Mouse (Mus musculus): Measurements from ENCODE around the gene G430095P16Rik. TPM values are rescaled to one million over a fixed set of nuclear protein-coding genes. Genes with fewer than 3 reads are reported as not detected.

The G430095P16Rik gene
- polyA plus RNA-seq, 1 experiment from 2014 or later, result 1.1 TPM

DNA sequence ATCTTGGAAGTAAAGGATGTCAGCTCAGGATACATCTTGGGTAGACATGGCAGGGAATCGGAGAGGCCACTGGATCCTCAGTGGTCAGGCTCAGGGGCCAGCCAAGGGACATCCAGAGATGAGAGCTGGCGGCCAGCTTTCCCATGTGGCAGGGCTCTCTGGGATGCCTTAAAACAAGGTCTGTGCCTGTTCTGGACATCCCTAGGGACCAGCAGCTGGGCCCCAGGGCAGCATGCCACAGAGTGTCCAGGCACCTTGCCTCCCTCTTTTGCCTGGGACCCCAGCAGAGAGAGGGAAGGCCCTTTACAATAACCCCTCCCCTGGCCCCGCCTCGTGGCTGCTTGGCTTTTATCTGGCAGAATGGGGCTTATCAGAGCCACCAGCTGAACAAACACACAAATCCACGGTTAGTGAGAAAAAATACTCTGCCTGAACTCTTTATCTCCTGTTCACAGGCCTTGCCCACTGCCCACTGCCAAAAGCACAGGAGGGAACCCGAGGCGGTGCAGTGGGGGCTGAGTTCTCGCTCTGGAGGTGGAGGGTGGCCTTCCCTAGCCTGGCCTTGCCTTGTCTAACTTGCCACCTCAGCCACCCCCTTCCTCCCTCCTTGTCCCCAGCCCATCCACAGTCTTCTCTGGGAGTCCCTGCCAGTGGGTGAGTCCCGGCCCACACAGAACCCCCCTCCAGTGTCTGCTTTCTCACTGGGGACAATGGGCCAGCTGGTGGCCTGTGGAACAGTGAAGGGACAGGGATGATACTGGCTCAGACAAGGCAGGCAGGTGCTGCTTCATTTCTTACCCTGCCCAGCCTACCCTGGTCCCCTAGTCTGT is 7.9 kb downstream of the G430095P16Rik start:
- 28% methylated on average over 9 of the region's 9 CpGs for WGBS
- peaks cover 56% of the 10 kb centered on the region for H3K4me1 ChIP-seq

GRCm38 (mm10) chr8:84731371-84732177 is 8.8 kb downstream of the G430095P16Rik start:
- H3K9me3 ChIP-seq (replicated peaks), result no peaks in the 10 kb centered on the region
- H3K27me3 ChIP-seq (ENCODE audit: low read depth, poor library complexity, severe bottlenecking), result peaks cover 100% of the 10 kb centered on the region
- H3K27ac ChIP-seq (replicated peaks), result peak overlapping the region; percentile 82
- WGBS, result 71% methylated on average over 11 of the region's 11 CpGs
- H3K4me1 ChIP-seq, result peaks cover 53% of the 10 kb centered on the region
- no peaks in the 10 kb centered on the region for H3K36me3 ChIP-seq
- H3K4me3 ChIP-seq, result no peak overlapping the region
- DNase-seq (ENCODE audit: low spot score), result no peak

More for the DNA sequence above, 7.9 kb downstream of the G430095P16Rik start:
- Histone ChIP-seq H3K36me3 (no peaks in the 10 kb centered on the region), H3K4me3 (0 out of 2 replicates have a peak overlapping the region, but pooled peaks have one; percentile 16), H3K27me3 (ENCODE audit: low read depth, poor library complexity, severe bottlenecking) (peaks cover 100% of the 10 kb centered on the region), H3K9me3 (replicated peaks) (no peaks in the 10 kb centered on the region), H3K27ac (replicated peaks) (peak overlapping the region; percentile 82)
- no peak for DNase-seq (ENCODE audit: low spot score)

GRCm38 (mm10) chr8:84732545-84732944 is 9.7 kb downstream of the G430095P16Rik start:
- H3K36me3 ChIP-seq, result no peaks in the 10 kb centered on the region
- no peak for DNase-seq (ENCODE audit: low spot score)
- no peak overlapping the region; the same call in 1 of the 2 replicates for H3K27ac ChIP-seq (replicated peaks)
- 79% methylated on average over 5 of the region's 5 CpGs for WGBS
- H3K9me3 ChIP-seq (replicated peaks), result no peaks in the 10 kb centered on the region
- H3K27me3 ChIP-seq (ENCODE audit: low read depth, poor library complexity, severe bottlenecking), result peaks cover 100% of the 10 kb centered on the region
- no peak overlapping the region for H3K4me3 ChIP-seq
- peaks cover 54% of the 10 kb centered on the region for H3K4me1 ChIP-seq

DNA sequence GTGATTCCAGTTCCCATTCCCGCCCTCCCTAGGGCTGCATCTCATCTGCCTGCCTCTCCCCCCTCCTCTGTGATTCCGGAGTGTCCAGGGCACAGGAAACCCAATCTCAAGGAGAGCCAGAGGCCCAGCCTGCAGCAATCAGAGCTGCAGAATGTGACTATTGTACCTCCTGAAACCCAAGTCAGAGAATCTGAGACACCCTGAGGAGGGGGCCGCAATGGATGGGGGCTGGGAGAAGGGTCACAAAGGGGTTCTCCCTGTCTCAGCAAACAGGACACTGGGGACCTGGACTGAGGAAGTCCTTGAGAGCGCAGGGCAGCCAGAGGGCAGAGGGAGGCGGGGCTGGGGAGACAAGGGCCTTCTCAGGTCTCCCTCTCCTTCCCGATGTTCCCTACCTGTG is 10.2 kb downstream of the G430095P16Rik start:
- 58% methylated on average over 6 of the region's 6 CpGs for WGBS
- Histone ChIP-seq H3K36me3 (no peaks in the 10 kb centered on the region), H3K9me3 (replicated peaks) (no peaks in the 10 kb centered on the region), H3K4me3 (no peak overlapping the region), H3K4me1 (peaks cover 58% of the 10 kb centered on the region), H3K27ac (replicated peaks) (no peak overlapping the region; the same call in 1 of the 2 replicates), H3K27me3 (ENCODE audit: low read depth, poor library complexity, severe bottlenecking) (peaks cover 100% of the 10 kb centered on the region)
- DNase-seq (ENCODE audit: low spot score), result no peak

GRCm38 (mm10) chr8:84733959-84734358 is 11.2 kb downstream of the G430095P16Rik start:
- 86% methylated on average over 6 of the region's 6 CpGs for WGBS
- Histone ChIP-seq H3K4me1 (peaks cover 59% of the 10 kb centered on the region), H3K4me3 (no peak overlapping the region), H3K27me3 (ENCODE audit: low read depth, poor library complexity, severe bottlenecking) (peaks cover 100% of the 10 kb centered on the region), H3K9me3 (replicated peaks) (no peaks in the 10 kb centered on the region), H3K36me3 (no peaks in the 10 kb centered on the region), H3K27ac (replicated peaks) (no peak overlapping the region)
- DNase-seq (ENCODE audit: low spot score), result no peak

DNA sequence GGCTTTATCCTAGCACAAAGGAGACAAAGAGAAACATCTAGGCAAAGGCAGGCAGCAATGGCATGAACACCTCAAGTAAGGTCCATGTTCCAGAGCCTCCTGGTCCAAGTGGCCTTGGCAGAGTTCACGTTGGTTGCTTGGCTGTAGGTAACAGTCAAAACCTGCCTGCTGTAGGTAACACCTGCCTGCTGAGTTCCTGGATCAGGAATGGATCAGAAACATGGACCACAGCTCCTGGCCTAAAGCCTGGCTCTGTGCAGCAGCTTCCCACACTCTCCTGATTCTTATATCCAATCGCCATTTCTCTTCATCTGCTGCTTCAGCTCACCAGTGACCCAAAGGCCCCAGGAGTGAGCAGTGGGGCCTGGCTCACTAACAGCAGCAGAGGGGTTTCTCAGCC is 11.9 kb downstream of the G430095P16Rik start:
- Histone ChIP-seq H3K36me3 (no peaks in the 10 kb centered on the region), H3K9me3 (replicated peaks) (no peaks in the 10 kb centered on the region), H3K4me1 (peaks cover 59% of the 10 kb centered on the region), H3K27me3 (ENCODE audit: low read depth, poor library complexity, severe bottlenecking) (peaks cover 100% of the 10 kb centered on the region), H3K4me3 (no peak overlapping the region), H3K27ac (replicated peaks) (no peak overlapping the region)
- 95% methylated on average over 2 of the region's 2 CpGs for WGBS
- no peak for DNase-seq (ENCODE audit: low spot score)

DNA sequence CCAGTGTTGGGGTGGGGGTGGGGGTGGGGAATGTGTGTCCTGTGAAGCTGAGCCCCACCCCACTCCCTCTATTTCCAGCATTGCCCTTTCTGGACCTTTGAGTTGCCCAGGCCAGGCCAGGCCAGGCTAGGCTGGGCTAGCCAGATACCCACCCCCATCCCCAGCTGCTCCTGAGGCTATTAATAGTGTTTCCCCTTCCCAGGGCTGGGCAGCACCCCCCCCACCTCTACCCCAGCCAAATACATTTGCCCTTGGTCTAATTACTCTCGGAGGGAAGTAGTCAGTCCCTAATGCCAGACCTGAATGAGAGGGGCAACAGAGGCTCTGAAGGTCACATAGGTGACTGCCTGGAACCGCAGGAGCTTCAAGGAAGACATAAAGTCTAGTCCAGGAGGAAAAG is 12.8 kb downstream of the G430095P16Rik start:
- H3K27me3 ChIP-seq (ENCODE audit: low read depth, poor library complexity, severe bottlenecking), result peaks cover 100% of the 10 kb centered on the region
- peaks cover 50% of the 10 kb centered on the region for H3K4me1 ChIP-seq
- H3K27ac ChIP-seq (replicated peaks), result no peak overlapping the region
- no peaks in the 10 kb centered on the region for H3K36me3 ChIP-seq
- 54% methylated on average over 2 of the region's 2 CpGs for WGBS
- H3K4me3 ChIP-seq, result no peak overlapping the region
- no peak for DNase-seq (ENCODE audit: low spot score)
- H3K9me3 ChIP-seq (replicated peaks), result no peaks in the 10 kb centered on the region

DNA sequence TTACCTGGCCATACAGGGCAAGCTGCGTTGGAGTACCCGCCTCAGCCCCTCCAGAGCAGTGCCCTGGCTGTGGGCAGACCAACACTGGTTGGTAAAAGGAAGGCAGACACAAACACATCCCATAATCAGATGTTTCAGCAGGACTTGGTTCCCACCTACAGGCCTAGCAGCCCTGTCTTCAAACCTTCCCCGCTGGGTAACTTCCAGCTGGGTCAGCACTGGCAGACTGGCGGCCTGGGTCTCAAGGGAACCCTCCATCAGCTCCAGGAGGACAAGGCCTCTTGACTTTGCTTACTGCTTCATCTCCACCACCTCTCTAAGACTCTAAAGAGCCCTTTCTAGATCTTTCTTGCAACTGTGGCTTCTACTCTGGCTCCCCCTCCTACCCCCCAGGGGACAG is 13.7 kb downstream of the G430095P16Rik start:
- Histone ChIP-seq H3K4me1 (peaks cover 44% of the 10 kb centered on the region), H3K9me3 (replicated peaks) (no peaks in the 10 kb centered on the region), H3K4me3 (no peak overlapping the region), H3K27me3 (ENCODE audit: low read depth, poor library complexity, severe bottlenecking) (peaks cover 100% of the 10 kb centered on the region), H3K36me3 (no peaks in the 10 kb centered on the region), H3K27ac (replicated peaks) (no peak overlapping the region; the same call in 1 of the 2 replicates)
- DNase-seq (ENCODE audit: low spot score), result no peak
- 72% methylated on average over 4 of the region's 4 CpGs for WGBS

DNA sequence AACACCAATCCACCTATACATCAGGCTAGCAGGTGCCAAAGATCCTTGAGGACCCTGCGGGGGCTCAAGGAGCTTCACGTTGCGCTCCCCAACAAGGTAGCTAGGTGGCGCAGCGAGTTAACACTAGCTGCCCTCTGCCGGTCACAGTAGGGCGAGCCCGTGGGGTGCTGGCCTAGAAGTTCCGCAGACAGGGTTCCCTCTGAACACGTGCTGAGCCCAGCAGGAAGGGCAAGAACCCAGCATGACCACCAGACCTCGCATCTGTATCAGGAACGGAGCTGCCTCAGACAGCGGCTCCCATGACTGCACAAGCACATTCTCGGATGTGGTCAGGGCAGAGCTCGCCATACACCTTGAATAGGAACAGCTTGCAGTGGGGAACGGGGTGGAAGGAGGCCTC is 14.8 kb downstream of the G430095P16Rik start:
- H3K4me1 ChIP-seq, result peaks cover 44% of the 10 kb centered on the region
- WGBS, result under 1% methylated on average over 16 of the region's 16 CpGs
- H3K27me3 ChIP-seq (ENCODE audit: low read depth, poor library complexity, severe bottlenecking), result peaks cover 100% of the 10 kb centered on the region
- H3K9me3 ChIP-seq (replicated peaks), result no peaks in the 10 kb centered on the region
- H3K27ac ChIP-seq (replicated peaks), result peak overlapping the region; percentile 52; the same call in 1 of the 2 replicates
- peak overlapping the region; percentile 33 for H3K4me3 ChIP-seq
- H3K36me3 ChIP-seq, result no peaks in the 10 kb centered on the region
- peak; percentile 81 for DNase-seq (ENCODE audit: low spot score)

DNA sequence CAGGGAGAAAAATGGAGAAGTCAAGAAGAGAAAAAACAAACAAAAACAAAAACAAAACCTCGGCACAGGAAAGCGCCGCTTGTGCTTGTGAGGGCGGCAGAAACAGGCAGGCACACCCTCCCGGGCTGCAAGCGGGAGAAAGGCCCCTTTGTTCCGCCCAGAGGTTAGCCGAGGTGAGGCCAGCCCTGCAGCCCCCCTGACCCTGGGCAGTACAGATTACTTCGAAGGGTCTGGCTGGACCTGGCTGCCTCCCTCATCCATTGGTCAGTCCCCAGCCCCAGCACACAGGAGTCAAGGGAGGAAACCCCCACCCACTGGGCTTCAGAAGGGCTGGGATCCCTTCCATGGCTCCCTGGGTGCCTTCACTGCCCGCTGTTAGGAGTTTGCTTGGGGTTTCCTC is 15.5 kb downstream of the G430095P16Rik start:
- H3K9me3 ChIP-seq (replicated peaks), result no peaks in the 10 kb centered on the region
- WGBS, result under 1% methylated on average over 10 of the region's 10 CpGs
- no peaks in the 10 kb centered on the region for H3K36me3 ChIP-seq
- H3K4me3 ChIP-seq, result peak overlapping the region; percentile 33
- H3K27ac ChIP-seq (replicated peaks), result peak overlapping the region; percentile 46; the same call in 1 of the 2 replicates
- H3K4me1 ChIP-seq, result peaks cover 44% of the 10 kb centered on the region
- no peak for DNase-seq (ENCODE audit: low spot score)
- peaks cover 100% of the 10 kb centered on the region for H3K27me3 ChIP-seq (ENCODE audit: low read depth, poor library complexity, severe bottlenecking)

DNA sequence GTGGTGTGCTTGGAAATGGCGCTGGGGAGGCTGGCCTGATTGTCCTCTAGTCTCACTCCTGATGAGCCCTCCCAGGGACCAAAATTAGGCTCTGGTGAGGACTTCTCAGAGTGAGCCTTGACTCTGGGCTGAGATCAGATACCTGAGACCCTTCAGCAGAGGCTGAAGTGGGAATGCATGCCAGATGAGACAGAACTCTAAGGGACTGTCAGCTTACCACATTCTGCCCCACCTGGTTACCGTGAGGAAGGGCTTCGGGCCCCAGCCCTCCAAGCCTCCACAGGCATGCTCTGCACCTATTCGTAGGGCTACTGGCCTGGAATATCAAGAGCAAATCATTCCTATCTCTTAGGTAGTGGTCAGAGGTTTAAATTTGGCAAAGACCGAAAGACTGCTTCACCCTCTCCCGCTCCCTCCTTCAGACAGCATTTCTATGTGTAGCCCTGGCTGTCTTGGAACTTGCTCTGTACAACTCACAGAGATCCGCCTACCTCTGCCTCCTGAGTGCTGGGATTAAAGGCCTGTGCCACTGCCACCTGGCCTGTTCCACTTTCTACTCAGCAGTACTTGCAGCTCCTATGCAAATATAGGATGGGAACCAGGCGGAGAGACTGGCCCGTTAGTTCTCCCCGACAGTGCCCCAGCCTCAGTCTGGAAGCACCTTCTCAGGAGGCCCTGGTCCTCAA is 16.1 kb downstream of the G430095P16Rik start:
- DNase-seq (ENCODE audit: low spot score), result no peak
- no peak overlapping the region for H3K4me3 ChIP-seq
- no peaks in the 10 kb centered on the region for H3K36me3 ChIP-seq
- WGBS, result 23% methylated on average over 10 of the region's 10 CpGs
- no peaks in the 10 kb centered on the region for H3K9me3 ChIP-seq (replicated peaks)
- H3K4me1 ChIP-seq, result peaks cover 49% of the 10 kb centered on the region
- 0 out of 2 replicates have a peak overlapping the region, but pooled peaks have one; percentile 46 for H3K27ac ChIP-seq (replicated peaks)
- peaks cover 100% of the 10 kb centered on the region for H3K27me3 ChIP-seq (ENCODE audit: low read depth, poor library complexity, severe bottlenecking)

- no peaks in the 10 kb centered on the region for H3K36me3 ChIP-seq
- 0% methylated on average over 1 of the region's 1 CpGs for WGBS
- no peaks in the 10 kb centered on the region for H3K9me3 ChIP-seq (replicated peaks)
- DNase-seq (ENCODE audit: low spot score), result no peak
- H3K4me3 ChIP-seq, result no peak overlapping the region
- H3K27me3 ChIP-seq (ENCODE audit: low read depth, poor library complexity, severe bottlenecking), result peaks cover 100% of the 10 kb centered on the region
- no peak overlapping the region for H3K27ac ChIP-seq (replicated peaks)
- H3K4me1 ChIP-seq, result peaks cover 54% of the 10 kb centered on the region
Measured at GRCm38 (mm10) chr8:84739401-84739742, 16.6 kb downstream of the G430095P16Rik start.

All from midbrain, embryonic 10.5 days (tissue).